Mouse (Mus musculus) liver, embryonic 14.5 days (tissue): ENCODE measurements around the gene Golga5.
"Not testable (repeated sequence)": the region's sequence is repeated elsewhere in the genome, so short reads cannot be mapped to it uniquely, and the experiment has no call there.

Experiments
- CTCF ChIP-seq: IDR thresholded peaks from 2 replicates; pipeline ENCODE4 v1.5.1; 2016; ENCODE audit warnings: antibody characterized with exemption, low read depth, control low read depth
- EP300 ChIP-seq: IDR thresholded peaks from 2 replicates; pipeline ENCODE4 v1.6.1; 2016; ENCODE audit warnings: antibody characterized with exemption, low read depth

DNA sequence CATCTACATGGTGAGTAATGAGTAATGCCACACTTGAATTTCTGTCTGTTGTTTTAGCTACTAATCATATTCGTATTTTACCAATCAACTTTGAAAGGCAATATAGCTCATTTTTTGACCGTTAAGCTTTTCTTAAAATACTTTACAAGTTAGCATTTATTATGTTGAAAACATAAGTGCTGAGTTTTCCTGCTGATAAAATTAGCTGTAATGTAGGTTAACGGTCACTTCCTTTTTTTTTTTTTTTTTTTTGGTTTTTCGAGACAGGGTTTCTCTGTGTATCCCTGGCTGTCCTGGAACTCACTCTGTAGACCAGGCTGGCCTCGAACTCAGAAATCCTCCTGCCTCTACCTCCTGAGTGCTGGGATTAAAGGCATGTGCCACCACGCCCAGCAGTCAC, 26.8 kb downstream of the Golga5 start:
- not testable (repeated sequence) for TF ChIP-seq CTCF, EP300
